Mouse (Mus musculus): ENCODE measurements around the gene Creb3.

GRCm38 (mm10) chr4:43533270-43533669, 28.9 kb upstream of the Creb3 start:
- TF ChIP-seq POLR2A (IDR thresholded peaks at IDR 0.05; ENCODE audit: low read depth, low read length) (no peak), CTCF (IDR thresholded peaks at IDR 0.05; ENCODE audit: borderline replicate concordance, insufficient read depth, low read length) (no peak)

All from embryonic fibroblast, embryonic 13.5 days (primary cell).